Mouse (Mus musculus): ENCODE measurements at regions not wholly inside any gene's neighbourhood (a gene's known extent, or its start where the extent isn't known, plus 50 kb on each side); places are given as distances from the start of the nearest gene placed in this dataset.

DNA sequence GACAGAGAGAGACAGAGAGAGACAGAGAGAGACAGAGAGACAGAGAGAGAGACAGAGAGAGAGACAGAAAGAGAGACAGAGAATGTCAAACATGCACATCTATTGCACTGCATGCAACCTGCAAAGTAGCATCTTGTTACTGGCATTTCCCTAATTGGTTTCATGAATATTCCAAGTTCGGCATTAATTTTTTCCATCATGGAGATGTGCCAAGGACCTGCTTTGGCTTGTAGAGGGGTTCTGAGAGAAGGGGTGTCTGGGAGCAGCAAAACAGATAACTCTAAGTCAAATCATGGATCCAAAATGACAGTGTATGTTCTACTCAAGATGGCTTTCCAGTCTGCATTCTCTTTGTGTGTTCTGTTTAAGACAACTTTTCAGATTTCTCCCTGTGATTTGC, 532.5 kb upstream of the Syt1 start:
- WGBS = 83% methylated on average over 1 of the region's 1 CpGs
- no peak for TF ChIP-seq POLR2A (IDR thresholded peaks at IDR 0.05; ENCODE audit: low read depth, low read length)
- no peak for TF ChIP-seq CTCF (conservative IDR thresholded peaks at IDR 0.05; ENCODE audit: insufficient read depth, insufficient read length, low read depth, low read length)
- Histone ChIP-seq H3K4me3 (ENCODE audit: insufficient read depth, low read depth, low read length) (no peak overlapping the region), H3K27me3 (replicated peaks; ENCODE audit: control insufficient read depth, insufficient read depth, low read length) (no peaks in the 10 kb centered on the region), H3K27ac (ENCODE audit: insufficient read depth, low read depth, low read length) (no peak overlapping the region), H3K36me3 (ENCODE audit: control insufficient read depth, insufficient read depth, low read length) (no peaks in the 10 kb centered on the region), H3K4me1 (ENCODE audit: control insufficient read depth, insufficient read depth, low read length) (no peaks in the 10 kb centered on the region)
- DNase-seq = no peak

DNA sequence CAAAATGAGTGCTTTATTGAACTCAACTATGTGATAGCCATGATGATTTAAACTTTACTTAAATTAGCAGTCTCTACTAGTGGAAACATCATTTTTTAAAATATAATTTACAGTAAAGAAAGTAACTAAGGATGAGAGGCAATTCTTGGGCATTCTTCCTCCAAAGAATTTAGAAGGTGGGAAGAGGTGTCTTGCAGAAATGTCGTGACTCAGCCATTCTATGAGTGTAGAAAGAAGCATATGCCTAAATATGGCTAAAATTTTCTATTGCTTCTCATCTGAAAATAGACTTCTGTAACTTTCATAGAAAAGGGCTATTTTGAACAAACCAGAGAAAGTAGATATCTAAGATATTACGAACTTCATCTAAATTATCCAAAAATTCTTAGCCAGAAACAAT, 529.4 kb upstream of the Syt1 start:
- no peak overlapping the region for H3K27ac ChIP-seq (ENCODE audit: insufficient read depth, low read depth, low read length)
- 87% methylated on average over 2 of the region's 2 CpGs for WGBS
- H3K27me3 ChIP-seq (replicated peaks; ENCODE audit: control insufficient read depth, insufficient read depth, low read length) = no peaks in the 10 kb centered on the region
- no peak overlapping the region for H3K4me3 ChIP-seq (ENCODE audit: insufficient read depth, low read depth, low read length)
- no peak for DNase-seq
- no peaks in the 10 kb centered on the region for H3K4me1 ChIP-seq (ENCODE audit: control insufficient read depth, insufficient read depth, low read length)
- no peak for TF ChIP-seq POLR2A (IDR thresholded peaks at IDR 0.05; ENCODE audit: low read depth, low read length)
- no peak for TF ChIP-seq CTCF (conservative IDR thresholded peaks at IDR 0.05; ENCODE audit: insufficient read depth, insufficient read length, low read depth, low read length)
- no peaks in the 10 kb centered on the region for H3K36me3 ChIP-seq (ENCODE audit: control insufficient read depth, insufficient read depth, low read length)

DNA sequence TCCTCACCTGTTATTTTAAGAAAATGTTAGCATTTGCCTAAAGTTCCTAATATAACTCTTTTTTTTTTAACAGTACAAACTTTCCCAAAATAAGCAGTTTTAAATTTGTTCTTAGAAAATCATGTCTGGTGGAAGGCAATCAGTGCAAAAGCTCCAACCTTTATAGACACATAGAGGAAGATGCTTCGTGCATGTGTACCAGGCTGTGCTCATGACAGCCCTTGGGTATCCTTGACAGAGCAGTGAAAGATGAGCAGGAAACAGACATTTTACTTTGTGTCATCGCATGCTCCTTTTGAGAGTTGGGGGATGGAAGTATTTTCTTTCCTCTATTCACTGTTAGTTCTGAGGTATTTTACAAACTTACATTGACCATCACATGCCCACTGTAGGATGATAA, 517.3 kb upstream of the Syt1 start:
- no peak for DNase-seq
- H3K27ac ChIP-seq (ENCODE audit: insufficient read depth, low read depth, low read length) = no peak overlapping the region
- 63% methylated on average over 2 of the region's 2 CpGs for WGBS
- no peaks in the 10 kb centered on the region for H3K36me3 ChIP-seq (ENCODE audit: control insufficient read depth, insufficient read depth, low read length)
- no peaks in the 10 kb centered on the region for H3K27me3 ChIP-seq (replicated peaks; ENCODE audit: control insufficient read depth, insufficient read depth, low read length)
- TF ChIP-seq POLR2A (IDR thresholded peaks at IDR 0.05; ENCODE audit: low read depth, low read length) (no peak), CTCF (conservative IDR thresholded peaks at IDR 0.05; ENCODE audit: insufficient read depth, insufficient read length, low read depth, low read length) (no peak)
- no peak overlapping the region for H3K4me3 ChIP-seq (ENCODE audit: insufficient read depth, low read depth, low read length)
- no peaks in the 10 kb centered on the region for H3K4me1 ChIP-seq (ENCODE audit: control insufficient read depth, insufficient read depth, low read length)

DNA sequence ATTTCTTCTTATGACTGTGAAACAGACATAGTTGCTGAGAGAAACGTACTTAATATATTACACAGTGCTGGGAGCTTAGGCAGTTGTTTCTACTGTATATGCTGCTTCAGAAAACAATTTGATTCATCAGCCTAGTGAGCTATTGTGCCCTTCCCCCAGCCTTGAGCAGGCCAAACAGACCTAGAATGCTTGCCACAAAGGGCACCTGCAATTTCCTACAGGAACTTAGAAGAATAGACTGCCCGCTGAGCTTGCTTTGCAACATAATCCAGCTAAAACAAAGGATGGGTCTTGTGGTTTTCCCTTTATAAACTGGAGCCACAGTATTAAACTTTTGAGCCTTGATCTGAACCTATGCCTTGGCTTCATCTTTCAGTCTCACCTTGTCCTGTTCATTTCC, 510.9 kb upstream of the Syt1 start:
- H3K27me3 ChIP-seq (replicated peaks; ENCODE audit: control insufficient read depth, insufficient read depth, low read length) = no peaks in the 10 kb centered on the region
- no peak overlapping the region for H3K4me3 ChIP-seq (ENCODE audit: insufficient read depth, low read depth, low read length)
- no peak for TF ChIP-seq POLR2A (IDR thresholded peaks at IDR 0.05; ENCODE audit: low read depth, low read length)
- TF ChIP-seq CTCF (conservative IDR thresholded peaks at IDR 0.05; ENCODE audit: insufficient read depth, insufficient read length, low read depth, low read length) = no peak
- H3K36me3 ChIP-seq (ENCODE audit: control insufficient read depth, insufficient read depth, low read length) = no peaks in the 10 kb centered on the region
- no peaks in the 10 kb centered on the region for H3K4me1 ChIP-seq (ENCODE audit: control insufficient read depth, insufficient read depth, low read length)
- WGBS = 46% methylated on average over 2 of the region's 2 CpGs
- no peak overlapping the region for H3K27ac ChIP-seq (ENCODE audit: insufficient read depth, low read depth, low read length)
- DNase-seq = no peak

DNA sequence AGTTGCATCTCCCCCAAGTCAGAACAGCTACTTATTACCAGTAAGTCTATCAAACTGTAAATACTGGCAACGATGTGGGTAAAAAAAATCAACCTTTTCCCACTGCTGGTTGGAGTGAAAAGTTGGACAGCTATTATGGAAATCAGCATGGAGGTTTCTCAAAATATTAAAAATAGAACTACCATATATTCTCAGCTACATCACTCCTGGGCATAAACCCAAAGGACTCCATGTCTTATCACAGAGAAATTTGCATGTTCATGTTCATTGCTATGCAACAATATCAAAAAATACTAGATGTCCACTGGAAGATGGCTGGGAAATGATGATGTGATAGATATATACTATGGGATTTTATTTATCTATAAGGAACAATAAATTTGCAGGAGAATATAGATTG, 506.9 kb upstream of the Syt1 start:
- no peaks in the 10 kb centered on the region for H3K4me1 ChIP-seq (ENCODE audit: control insufficient read depth, insufficient read depth, low read length)
- H3K4me3 ChIP-seq (ENCODE audit: insufficient read depth, low read depth, low read length) = no peak overlapping the region
- no peak overlapping the region for H3K27ac ChIP-seq (ENCODE audit: insufficient read depth, low read depth, low read length)
- no peaks in the 10 kb centered on the region for H3K36me3 ChIP-seq (ENCODE audit: control insufficient read depth, insufficient read depth, low read length)
- no peaks in the 10 kb centered on the region for H3K27me3 ChIP-seq (replicated peaks; ENCODE audit: control insufficient read depth, insufficient read depth, low read length)
- 52% methylated on average over 1 of the region's 1 CpGs for WGBS
- TF ChIP-seq POLR2A (IDR thresholded peaks at IDR 0.05; ENCODE audit: low read depth, low read length) (no peak), CTCF (conservative IDR thresholded peaks at IDR 0.05; ENCODE audit: insufficient read depth, insufficient read length, low read depth, low read length) (no peak)
- no peak for DNase-seq

DNA sequence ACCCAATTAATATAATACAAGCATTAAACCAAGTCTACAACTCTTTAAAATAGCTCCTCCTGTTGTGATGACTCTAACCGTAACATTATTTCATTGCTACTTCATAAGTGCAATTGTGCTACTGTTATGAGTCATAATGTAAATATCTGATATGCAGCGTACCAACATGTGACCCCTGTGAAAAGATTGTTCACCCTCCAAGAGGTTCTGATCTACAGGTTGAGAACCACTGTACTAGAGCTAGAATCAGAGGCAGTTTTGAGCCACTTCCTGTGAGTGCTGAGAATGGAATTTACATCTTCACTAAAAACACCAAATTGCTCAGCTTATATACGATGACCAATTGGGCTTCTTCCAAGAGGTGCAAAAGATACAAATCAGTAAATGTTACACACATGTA, 504.4 kb upstream of the Syt1 start:
- Histone ChIP-seq H3K4me1 (ENCODE audit: control insufficient read depth, insufficient read depth, low read length) (no peaks in the 10 kb centered on the region), H3K36me3 (ENCODE audit: control insufficient read depth, insufficient read depth, low read length) (no peaks in the 10 kb centered on the region), H3K27me3 (replicated peaks; ENCODE audit: control insufficient read depth, insufficient read depth, low read length) (no peaks in the 10 kb centered on the region), H3K27ac (ENCODE audit: insufficient read depth, low read depth, low read length) (no peak overlapping the region), H3K4me3 (ENCODE audit: insufficient read depth, low read depth, low read length) (no peak overlapping the region)
- 84% methylated on average over 3 of the region's 3 CpGs for WGBS
- no peak for TF ChIP-seq POLR2A (IDR thresholded peaks at IDR 0.05; ENCODE audit: low read depth, low read length)
- no peak for TF ChIP-seq CTCF (conservative IDR thresholded peaks at IDR 0.05; ENCODE audit: insufficient read depth, insufficient read length, low read depth, low read length)
- DNase-seq = no peak

DNA sequence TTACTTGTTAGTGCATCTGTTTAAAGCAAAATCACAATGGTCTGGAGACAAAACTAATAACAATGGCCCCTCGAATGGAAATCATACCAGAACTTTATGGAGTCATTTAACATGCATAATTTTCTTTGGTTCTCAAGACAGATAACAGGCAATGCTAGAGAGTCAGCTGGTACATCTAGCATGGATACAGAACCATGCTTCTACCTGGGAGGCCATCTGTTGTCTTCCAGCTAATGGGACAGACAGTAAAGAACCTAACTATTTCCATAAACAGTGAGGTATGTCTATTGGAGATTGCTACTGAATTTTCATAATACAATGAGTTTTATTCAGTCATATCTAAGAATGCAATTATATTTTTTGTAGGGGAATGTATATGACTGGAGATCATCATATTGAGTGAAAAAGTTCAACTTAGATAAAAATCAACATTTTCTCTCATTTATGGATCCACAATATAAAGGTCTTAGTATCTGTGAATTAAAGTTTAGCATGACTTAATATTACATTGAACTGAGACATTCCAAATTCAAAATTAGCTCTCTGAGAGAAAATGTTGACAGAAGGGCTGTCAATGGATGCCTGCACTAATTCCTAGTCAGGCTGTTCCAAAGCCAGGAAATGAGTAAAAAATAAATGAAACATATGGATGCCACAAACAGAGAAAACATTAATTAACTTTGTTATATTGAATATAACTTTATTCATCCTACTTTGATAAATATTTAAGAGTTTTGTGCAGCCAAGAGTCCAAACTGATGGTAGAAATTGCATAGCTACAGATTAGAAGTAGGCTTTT, 500.3 kb upstream of the Syt1 start:
- Histone ChIP-seq H3K4me3 (ENCODE audit: insufficient read depth, low read depth, low read length) (no peak overlapping the region), H3K4me1 (ENCODE audit: control insufficient read depth, insufficient read depth, low read length) (no peaks in the 10 kb centered on the region), H3K27ac (ENCODE audit: insufficient read depth, low read depth, low read length) (no peak overlapping the region), H3K27me3 (replicated peaks; ENCODE audit: control insufficient read depth, insufficient read depth, low read length) (no peaks in the 10 kb centered on the region), H3K36me3 (ENCODE audit: control insufficient read depth, insufficient read depth, low read length) (no peaks in the 10 kb centered on the region)
- 48% methylated on average over 1 of the region's 1 CpGs for WGBS
- no peak for DNase-seq
- TF ChIP-seq POLR2A (IDR thresholded peaks at IDR 0.05; ENCODE audit: low read depth, low read length) (no peak), CTCF (conservative IDR thresholded peaks at IDR 0.05; ENCODE audit: insufficient read depth, insufficient read length, low read depth, low read length) (no peak)

All from kidney, adult 2 months (tissue).